Comparison of ENCODE assay signal across 26 mouse cellular contexts in the genomic region with DNA sequence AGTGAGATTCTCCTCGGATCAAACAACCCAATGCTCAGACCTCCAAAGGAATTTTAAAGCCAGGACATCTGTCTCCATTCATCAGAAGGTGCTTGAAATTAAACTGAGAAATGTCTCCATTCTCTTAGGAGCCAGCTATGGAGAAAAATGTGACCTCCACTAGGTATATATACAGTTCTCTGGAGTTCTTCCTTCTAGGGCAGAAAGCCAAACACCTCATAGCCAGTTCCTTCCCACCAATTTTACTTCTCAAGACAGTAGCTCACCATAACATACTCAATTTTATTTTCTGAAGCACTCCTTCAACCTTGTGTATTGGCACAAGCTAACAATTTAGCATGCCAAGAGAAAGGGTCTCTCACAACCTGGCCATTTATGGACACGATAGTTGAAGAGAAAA.
DNase-seq lines count a peak whose midpoint lies in the region; ATAC-seq and TF ChIP-seq lines count a peak whose summit lies in the region.
"Had no signal": no experiment of that assay in that cellular context is flagged by ENCODE, and none has a peak within 500 bp of the region (broad histone marks: within the 10 kb centered on the region; RNA-seq: fewer than 3 reads in every experiment).

No protein-coding gene starts in this region.

- no peak overlapping the region for H3K27ac ChIP-seq in intestine, embryonic 14.5 days (ENCODE audit: low read depth)
- H3K27ac ChIP-seq in intestine, postnatal 0 days (ENCODE audit: low read depth, low read length): no peak overlapping the region
- H3K27ac ChIP-seq in stomach, embryonic 14.5 days (ENCODE audit: low read length): peak overlapping the region; percentile 56; the same call in 1 of the 2 replicates
- no peak overlapping the region for H3K27ac ChIP-seq in stomach, postnatal 0 days (replicated peaks)
- peak overlapping the region; percentile 35; the same call in 1 of the 2 replicates for H3K27ac ChIP-seq in stomach, embryonic 15.5 days
- no peak overlapping the region for H3K27ac ChIP-seq in forebrain, embryonic 10.5 days
- H3K27ac ChIP-seq: embryonic facial prominence, embryonic 10.5 days; embryonic facial prominence, embryonic 12.5 days; forebrain, embryonic 12.5 days had no signal

- no peak overlapping the region for H3K4me2 ChIP-seq in intestine, embryonic 14.5 days (ENCODE audit: low read length)
- H3K4me2 ChIP-seq in intestine, postnatal 0 days (replicated peaks; ENCODE audit: low read depth): no peak overlapping the region
- no peak overlapping the region for H3K4me2 ChIP-seq in stomach, embryonic 14.5 days (replicated peaks; ENCODE audit: low read depth, low read length)
- no peak overlapping the region for H3K4me2 ChIP-seq in stomach, postnatal 0 days (replicated peaks; ENCODE audit: low read depth)
- no peak overlapping the region for H3K4me2 ChIP-seq in stomach, embryonic 15.5 days
- H3K4me2 ChIP-seq: embryonic facial prominence, embryonic 12.5 days; forebrain, embryonic 12.5 days had no signal

- H3K36me3 ChIP-seq in intestine, embryonic 14.5 days (ENCODE audit: control insufficient read depth, insufficient read depth, low read length): no peaks in the 10 kb centered on the region
- no peaks in the 10 kb centered on the region for H3K36me3 ChIP-seq in intestine, postnatal 0 days (ENCODE audit: control insufficient read depth, insufficient read depth)
- H3K36me3 ChIP-seq in stomach, embryonic 14.5 days (ENCODE audit: control insufficient read depth, insufficient read depth, low read length): no peaks in the 10 kb centered on the region
- H3K36me3 ChIP-seq in stomach, postnatal 0 days (ENCODE audit: control insufficient read depth, insufficient read depth, low read length): no peaks in the 10 kb centered on the region
- H3K36me3 ChIP-seq in stomach, embryonic 15.5 days: no peaks in the 10 kb centered on the region
- no peaks in the 10 kb centered on the region for H3K36me3 ChIP-seq in forebrain, embryonic 10.5 days (replicated peaks)
- H3K36me3 ChIP-seq: embryonic facial prominence, embryonic 10.5 days; embryonic facial prominence, embryonic 12.5 days; forebrain, embryonic 12.5 days; G1E had no signal

- no peak overlapping the region for H3K4me3 ChIP-seq in intestine, embryonic 14.5 days (ENCODE audit: low read depth, low read length)
- H3K4me3 ChIP-seq in intestine, postnatal 0 days (ENCODE audit: low read depth, low read length): no peak overlapping the region
- H3K4me3 ChIP-seq in stomach, embryonic 14.5 days (ENCODE audit: low read depth, low read length): no peak overlapping the region
- no peak overlapping the region for H3K4me3 ChIP-seq in stomach, postnatal 0 days (ENCODE audit: low read depth, low read length)
- H3K4me3 ChIP-seq in stomach, embryonic 15.5 days (replicated peaks): no peak overlapping the region
- no peak overlapping the region for H3K4me3 ChIP-seq in forebrain, embryonic 10.5 days
- H3K4me3 ChIP-seq: embryonic facial prominence, embryonic 10.5 days; embryonic facial prominence, embryonic 12.5 days; forebrain, embryonic 12.5 days had no signal

- DNase-seq in intestine, embryonic 14.5 days (ENCODE audit: low spot score): peak; percentile 36
- DNase-seq in stomach, postnatal 0 days (ENCODE audit: low spot score): no peak
- DNase-seq in forebrain, embryonic 10.5 days (ENCODE audit: extremely low spot score, low spot score): no peak
- no peak for DNase-seq in lung, postnatal 10 days
- DNase-seq: adrenal gland, adult 8-10 months; adrenal gland, postnatal 14 days; adrenal gland, postnatal 36 days; B cell, adult 2 months; cerebellum, adult 11-12 months; cerebellum, adult 2 months; cerebellum, adult 9-10 months; cerebellum, postnatal 14 days; cerebellum, postnatal 36 days had no signal

- 33% methylated on average over 2 of the region's 2 CpGs for WGBS in intestine, embryonic 14.5 days
- 54% methylated on average over 2 of the region's 2 CpGs for WGBS in intestine, postnatal 0 days
- 40% methylated on average over 2 of the region's 2 CpGs for WGBS in stomach, embryonic 14.5 days
- 42% methylated on average over 2 of the region's 2 CpGs for WGBS in stomach, postnatal 0 days
- WGBS in stomach, embryonic 15.5 days: 43% methylated on average over 2 of the region's 2 CpGs
- WGBS in forebrain, embryonic 10.5 days: 82% methylated on average over 2 of the region's 2 CpGs

- ATAC-seq in intestine, embryonic 14.5 days (replicated peaks; ENCODE audit: low FRiP score, low TSS enrichment, low read depth): peak; percentile 33; the same call in 1 of the 2 replicates
- no peak for ATAC-seq in intestine, postnatal 0 days
- peak; percentile 61; the same call in 1 of the 2 replicates for ATAC-seq in stomach, embryonic 14.5 days (ENCODE audit: insufficient number of reproducible peaks, insufficient read depth, low FRiP score, low read depth)
- no peak for ATAC-seq in stomach, postnatal 0 days (ENCODE audit: low FRiP score, low TSS enrichment)
- ATAC-seq in stomach, embryonic 15.5 days (ENCODE audit: insufficient read depth, low FRiP score, low read depth): peak; percentile 59
- ATAC-seq: activated CD4-positive, CD25-positive, alpha-beta regulatory T cell, adult 4 months; CD4-positive, CD25-positive, alpha-beta regulatory T cell, adult 4 months; forebrain, embryonic 14.5 days; forebrain, embryonic 16.5 days; Patski had no signal

- no peak for TF ChIP-seq EP300 in stomach, postnatal 0 days (optimal IDR thresholded peaks at IDR 0.05)

- no peaks in the 10 kb centered on the region for H3K9me3 ChIP-seq in intestine, embryonic 14.5 days (ENCODE audit: control insufficient read depth, low read length)
- H3K9me3 ChIP-seq in intestine, postnatal 0 days (ENCODE audit: control insufficient read depth): no peaks in the 10 kb centered on the region
- H3K9me3 ChIP-seq in stomach, embryonic 14.5 days (ENCODE audit: control insufficient read depth, low read depth, low read length): no peaks in the 10 kb centered on the region
- no peaks in the 10 kb centered on the region for H3K9me3 ChIP-seq in stomach, postnatal 0 days (ENCODE audit: control insufficient read depth, low read length)
- H3K9me3 ChIP-seq in stomach, embryonic 15.5 days: no peaks in the 10 kb centered on the region
- no peaks in the 10 kb centered on the region for H3K9me3 ChIP-seq in forebrain, embryonic 10.5 days
- H3K9me3 ChIP-seq: embryonic facial prominence, embryonic 10.5 days; embryonic facial prominence, embryonic 12.5 days; forebrain, embryonic 12.5 days; G1E had no signal

- no peak overlapping the region for H3K9ac ChIP-seq in intestine, embryonic 14.5 days (ENCODE audit: low read length)
- H3K9ac ChIP-seq in intestine, postnatal 0 days (ENCODE audit: low read depth, low read length): no peak overlapping the region
- no peak overlapping the region for H3K9ac ChIP-seq in stomach, embryonic 14.5 days (replicated peaks; ENCODE audit: low read depth, low read length)
- no peak overlapping the region for H3K9ac ChIP-seq in stomach, postnatal 0 days (ENCODE audit: low read length)
- H3K9ac ChIP-seq in stomach, embryonic 15.5 days: no peak overlapping the region
- H3K9ac ChIP-seq: embryonic facial prominence, embryonic 12.5 days; forebrain, embryonic 12.5 days had no signal

- peaks cover 4% of the 10 kb centered on the region; the same call in 1 of the 2 replicates for H3K4me1 ChIP-seq in intestine, embryonic 14.5 days (replicated peaks; ENCODE audit: control insufficient read depth, insufficient read depth, low read length)
- H3K4me1 ChIP-seq in intestine, postnatal 0 days (replicated peaks; ENCODE audit: control insufficient read depth, insufficient read depth, low read length): no peaks in the 10 kb centered on the region; the same call in 1 of the 2 replicates
- H3K4me1 ChIP-seq in stomach, embryonic 14.5 days (ENCODE audit: control insufficient read depth, insufficient read depth, low read length): 0 out of 2 replicates have a peak, but pooled peaks cover 2% of the 10 kb centered on the region
- no peaks in the 10 kb centered on the region for H3K4me1 ChIP-seq in stomach, postnatal 0 days (replicated peaks; ENCODE audit: control insufficient read depth, insufficient read depth)
- no peaks in the 10 kb centered on the region for H3K4me1 ChIP-seq in stomach, embryonic 15.5 days
- H3K4me1 ChIP-seq in forebrain, embryonic 10.5 days: peaks cover 6% of the 10 kb centered on the region; the same call in 1 of the 2 replicates
- H3K4me1 ChIP-seq: forebrain, embryonic 12.5 days had no signal

- H3K27me3 ChIP-seq in intestine, embryonic 14.5 days (replicated peaks; ENCODE audit: control insufficient read depth, insufficient read depth, low read length): no peaks in the 10 kb centered on the region
- H3K27me3 ChIP-seq in intestine, postnatal 0 days (replicated peaks; ENCODE audit: control insufficient read depth, insufficient read depth, low read length): no peaks in the 10 kb centered on the region
- H3K27me3 ChIP-seq in stomach, embryonic 14.5 days (ENCODE audit: control insufficient read depth, insufficient read depth, low read length): no peaks in the 10 kb centered on the region
- H3K27me3 ChIP-seq in stomach, postnatal 0 days (ENCODE audit: control insufficient read depth, insufficient read depth, low read length): no peaks in the 10 kb centered on the region
- H3K27me3 ChIP-seq in stomach, embryonic 15.5 days (replicated peaks): no peaks in the 10 kb centered on the region
- H3K27me3 ChIP-seq in forebrain, embryonic 10.5 days (ENCODE audit: poor library complexity, severe bottlenecking): peaks cover 47% of the 10 kb centered on the region
- H3K27me3 ChIP-seq: CH12.LX; embryonic facial prominence, embryonic 12.5 days; Patski had no signal

- no peak for TF ChIP-seq CTCF in intestine, postnatal 0 days (IDR thresholded peaks at IDR 0.05; ENCODE audit: low read depth)
- TF ChIP-seq CTCF in stomach, postnatal 0 days (IDR thresholded peaks at IDR 0.05; ENCODE audit: low read depth): no peak

Comparison
In these comparisons a context has a peak if more than half of its experiments do, and no peak if none do; other contexts are left out.
1. ATAC-seq: peak in intestine, embryonic 14.5 days (single experiment), stomach, embryonic 14.5 days (single experiment) and stomach, embryonic 15.5 days (single experiment); none in intestine, postnatal 0 days (single experiment) and stomach, postnatal 0 days (single experiment).
2. H3K27ac ChIP-seq: peak in stomach, embryonic 14.5 days (single experiment) and stomach, embryonic 15.5 days (single experiment); none in intestine, embryonic 14.5 days (single experiment), intestine, postnatal 0 days (single experiment), stomach, postnatal 0 days (single experiment) and forebrain, embryonic 10.5 days (single experiment).